Mouse (Mus musculus): ENCODE measurements around the gene Sec14l4. TPM values are rescaled to one million over a fixed set of nuclear protein-coding genes. Genes with fewer than 3 reads are reported as not detected.

The Sec14l4 gene
- polyA plus RNA-seq, 2 experiments from 2014 or later = not detected

DNA sequence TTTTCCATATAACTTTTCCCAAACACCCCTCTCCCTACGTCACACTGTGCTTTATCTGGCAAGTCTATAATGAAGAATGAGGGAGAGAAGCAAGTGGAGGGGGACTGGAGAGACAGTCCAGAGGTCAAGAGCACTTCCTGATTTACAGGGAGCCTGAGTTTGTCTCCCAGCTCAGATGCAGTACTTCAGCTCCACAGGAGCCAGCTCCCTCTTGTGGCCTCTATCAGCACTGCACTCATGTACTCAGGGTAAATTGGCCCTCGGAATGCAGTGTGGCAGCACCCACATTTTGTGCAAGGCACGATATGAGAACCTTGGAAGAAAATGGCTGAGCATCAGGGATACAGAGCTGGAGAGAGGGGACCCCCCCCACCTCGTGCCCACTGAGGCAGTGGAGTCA is 49.0 kb downstream of the Sec14l4 start:
- ATAC-seq = no peak

DNA sequence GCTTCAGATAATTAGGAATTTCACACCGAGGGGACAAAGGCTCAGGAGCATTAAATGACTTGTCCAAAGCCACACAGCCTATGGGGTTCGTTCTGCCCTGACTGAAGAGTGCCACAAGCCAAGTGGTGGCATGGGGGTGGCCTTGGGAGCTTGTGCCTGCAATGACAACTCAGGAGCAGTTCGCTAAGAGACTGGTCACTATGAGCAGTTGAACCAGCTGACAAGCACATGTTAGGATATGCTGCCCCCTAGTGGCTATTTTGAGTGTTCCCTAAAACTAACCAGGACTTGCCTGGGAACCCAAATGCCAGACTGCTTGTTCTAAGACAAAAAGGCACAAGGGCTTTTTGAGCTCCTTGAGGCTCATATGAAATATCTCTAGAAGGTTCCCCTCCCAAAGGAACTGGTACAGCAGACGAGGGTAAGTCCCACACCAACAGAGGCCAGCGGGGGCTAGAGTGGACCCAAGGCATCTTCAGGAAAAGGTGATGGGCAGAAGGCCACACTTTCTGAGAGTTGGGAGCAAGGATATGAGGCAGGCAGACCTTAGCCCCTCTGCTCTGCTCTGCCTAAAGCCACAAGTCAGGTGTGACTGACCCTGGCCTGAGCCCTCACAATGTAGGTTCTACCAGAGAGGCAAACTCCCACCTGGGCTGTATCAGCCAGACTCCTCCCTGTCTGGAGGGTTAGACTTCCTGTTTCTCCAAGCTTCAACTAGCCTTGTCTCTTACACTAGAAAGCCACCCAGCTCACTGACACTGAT is 52.2 kb downstream of the Sec14l4 start:
- no peak for ATAC-seq

GRCm38 (mm10) chr11:4086246-4086645 is 55.0 kb downstream of the Sec14l4 start:
- no peak for ATAC-seq

DNA sequence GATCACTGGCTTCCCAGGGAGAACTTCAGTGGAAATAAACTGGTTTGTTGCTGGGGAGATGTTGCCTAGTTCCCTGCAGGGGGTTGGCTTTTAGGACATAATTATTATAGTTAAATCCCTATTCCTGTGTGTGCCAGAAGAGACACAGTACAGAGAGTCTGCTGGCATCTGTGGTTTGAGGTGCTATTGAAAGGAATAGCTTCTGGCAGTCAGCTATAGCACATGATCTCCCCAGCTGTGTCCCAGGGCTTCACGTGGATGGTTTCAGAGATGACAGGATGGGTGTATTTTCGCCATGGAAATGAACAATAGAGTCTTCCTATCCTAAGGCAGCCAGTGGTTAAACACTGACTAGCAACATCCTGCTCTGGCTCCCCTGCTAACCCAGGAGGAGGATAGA is 56.0 kb downstream of the Sec14l4 start:
- no peak for ATAC-seq

DNA sequence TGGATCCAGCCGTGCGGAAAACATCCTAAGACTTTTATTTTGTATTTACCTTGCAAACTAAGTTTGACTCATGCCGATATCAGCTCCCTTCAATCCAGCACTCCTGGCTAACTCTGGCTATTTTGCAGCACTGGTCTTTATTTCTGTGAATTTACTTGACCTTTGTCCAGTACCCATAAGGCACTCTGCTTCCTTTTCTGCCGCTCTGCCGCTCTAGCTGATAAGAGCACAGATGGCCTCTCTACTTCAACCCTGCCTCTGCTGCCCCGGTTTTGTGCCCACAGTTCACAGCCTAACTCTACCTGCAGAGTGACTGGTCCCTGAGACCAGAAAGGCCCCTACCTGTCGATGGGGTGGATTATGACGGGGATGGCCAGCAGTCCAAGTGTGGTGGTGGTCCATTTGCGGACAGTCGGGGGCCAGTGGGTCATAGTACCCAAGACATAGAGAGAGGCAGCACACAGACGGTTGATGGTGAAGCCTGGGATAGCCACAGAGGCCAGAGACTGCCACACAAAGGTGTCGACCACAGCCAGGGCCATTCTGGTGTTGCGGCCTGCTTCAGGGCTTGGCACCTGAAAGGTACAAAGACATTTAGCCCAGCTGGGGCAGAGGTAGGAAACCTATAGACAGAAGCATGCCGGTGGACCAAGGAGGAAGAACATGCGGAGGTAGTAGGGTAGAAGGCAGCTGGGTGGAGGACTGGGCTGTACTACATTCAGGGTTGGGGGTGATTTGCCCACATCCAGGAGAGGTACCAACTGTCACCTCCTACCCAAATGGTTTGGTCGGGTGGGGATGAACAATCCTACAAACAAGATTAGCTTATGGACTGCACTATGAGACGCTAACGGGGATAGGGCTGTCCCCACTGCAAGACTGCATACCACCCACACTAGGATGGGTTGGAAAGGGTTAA is 62.5 kb downstream of the Sec14l4 start:
- ATAC-seq = no peak

DNA sequence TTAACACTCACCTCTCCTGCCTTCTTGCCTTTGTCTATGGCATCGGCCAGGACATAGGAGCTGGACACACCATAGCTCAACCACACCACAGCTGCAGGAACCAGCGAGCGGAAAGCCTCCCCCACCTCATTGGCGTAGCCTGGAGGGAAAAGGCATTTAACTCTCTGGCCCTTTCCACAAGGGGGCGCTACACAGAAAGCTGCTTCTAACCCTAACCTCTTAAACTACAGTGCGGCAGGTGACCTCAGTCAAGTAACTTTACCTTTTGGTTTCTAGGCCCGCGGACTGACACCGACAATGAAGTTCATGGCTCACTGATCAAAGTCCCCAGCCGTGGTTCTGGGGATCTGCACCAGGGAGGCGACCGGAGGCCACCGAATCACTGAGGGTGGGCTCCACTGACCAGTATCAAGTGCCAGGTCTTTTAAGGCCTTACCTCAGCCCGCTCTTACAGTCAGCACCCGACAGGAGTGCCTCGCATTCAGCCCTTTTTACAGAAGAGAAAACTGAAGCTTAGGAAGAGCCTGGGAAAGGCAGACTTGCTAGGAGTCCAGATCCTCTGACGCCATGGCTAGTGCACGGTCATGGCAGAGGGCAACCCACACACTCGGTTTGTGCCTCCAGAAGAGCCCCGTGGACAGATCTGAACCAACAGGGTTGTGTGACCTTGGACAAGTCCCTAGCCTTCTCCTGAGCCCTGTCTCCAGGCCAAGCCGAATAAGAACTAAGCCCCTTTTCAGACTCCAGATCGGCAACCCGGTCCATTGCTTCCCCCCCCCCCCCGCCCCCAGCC is 63.3 kb downstream of the Sec14l4 start:
- peak; percentile 16 for ATAC-seq

- no peak for ATAC-seq
Observed at GRCm38 (mm10) chr11:4095171-4096053, 64.2 kb downstream of the Sec14l4 start, which contains the start of gene Mtfp1. Gene Mtfp1 (minus strand): TSS chr11:4095445.

- peak; percentile 88 for ATAC-seq
Observed at GRCm38 (mm10) chr11:4096054-4096984, 65.1 kb downstream of the Sec14l4 start.

GRCm38 (mm10) chr11:4097091-4097621 is 65.9 kb downstream of the Sec14l4 start:
- no peak for ATAC-seq

Other genes with a start within 250 kb of the Sec14l4 start
- gene Osbp2, start 167.6 kb upstream of the Sec14l4 start, polyA plus RNA-seq (2017; shearing (Covaris generic)) = not detected
- not detected for gene 4921536K21Rik, start 136.4 kb upstream of the Sec14l4 start, polyA plus RNA-seq (2017; shearing (Covaris generic))
- under 1 TPM; 0.10 to 0.20 TPM for gene Dusp18, start 136.2 kb upstream of the Sec14l4 start, polyA plus RNA-seq (2017; shearing (Covaris generic))
- gene Slc35e4, start 116.8 kb upstream of the Sec14l4 start, polyA plus RNA-seq (2017; shearing (Covaris generic)) = 1 to 10 TPM; 1.1 to 1.2 TPM
- 10 to 100 TPM; 20.4 to 23.1 TPM for gene Tcn2, start 99.3 kb upstream of the Sec14l4 start, polyA plus RNA-seq (2017; shearing (Covaris generic))
- 10 to 100 TPM; 45.6 to 74.8 TPM for gene Pes1, start 67.5 kb upstream of the Sec14l4 start, polyA plus RNA-seq (2017; shearing (Covaris generic))
- gene 4930556J24Rik, start 54.7 kb upstream of the Sec14l4 start, polyA plus RNA-seq (2017; shearing (Covaris generic)) = not detected
- gene Gal3st1, start 47.8 kb upstream of the Sec14l4 start, polyA plus RNA-seq (2017; shearing (Covaris generic)) = not detected
- not detected for gene Sec14l3, start 33.4 kb downstream of the Sec14l4 start, polyA plus RNA-seq (2017; shearing (Covaris generic))
- 1 to 10 TPM; 1.4 to 2.8 TPM for gene Mtfp1, start 64.0 kb downstream of the Sec14l4 start, polyA plus RNA-seq (2017; shearing (Covaris generic))
- gene Sec14l2, start 92.0 kb downstream of the Sec14l4 start, polyA plus RNA-seq (2017; shearing (Covaris generic)) = 1 to 10 TPM in 1 of 2 experiments, under 1 TPM in 1; 0.48 to 1.2 TPM
- 10 to 100 TPM in 1 of 2 experiments, 1 to 10 TPM in 1; 8.8 to 11.5 TPM for gene Rnf215, start 103.7 kb downstream of the Sec14l4 start, polyA plus RNA-seq (2017; shearing (Covaris generic))
- gene Ccdc157, start 128.8 kb downstream of the Sec14l4 start, polyA plus RNA-seq (2017; shearing (Covaris generic)) = 1 to 10 TPM; 1.4 to 2.7 TPM
- 10 to 100 TPM; 49.6 to 53.0 TPM for gene Sf3a1, start 128.9 kb downstream of the Sec14l4 start, polyA plus RNA-seq (2017; shearing (Covaris generic))
- 10 to 100 TPM; 23.8 to 25.6 TPM for gene Tbc1d10a, start 155.3 kb downstream of the Sec14l4 start, polyA plus RNA-seq (2017; shearing (Covaris generic))
- gene Castor1, start 186.8 kb downstream of the Sec14l4 start, polyA plus RNA-seq (2017; shearing (Covaris generic)) = 10 to 100 TPM; 37.5 to 42.0 TPM
- gene Osm, start 205.0 kb downstream of the Sec14l4 start, polyA plus RNA-seq (2017; shearing (Covaris generic)) = 10 to 100 TPM; 18.0 to 19.8 TPM
- 1 to 10 TPM; 2.9 to 6.6 TPM for gene Lif, start 226.1 kb downstream of the Sec14l4 start, polyA plus RNA-seq (2017; shearing (Covaris generic))

Data from activated CD4-positive, CD25-positive, alpha-beta regulatory T cell, adult 4 months (primary cell).